Mouse (Mus musculus) kidney, embryonic 16.5 days (tissue): ENCODE measurements around the gene Lpcat1. TPM values are rescaled to one million over a fixed set of nuclear protein-coding genes. Genes with fewer than 3 reads are reported as not detected.
A peak's percentile ranks its signal among the peaks of the same experiment; 100 is the strongest.

Source experiments
- ATAC-seq: fragments of 200-750 bp; cut with Nextera tagmentation; 2 replicates; pipeline ENCODE4 v1.8.0; 2017; ENCODE audit warnings: moderate TSS enrichment; ENCODE audit not compliant: low FRiP score, low TSS enrichment
- H3K27ac ChIP-seq: fragments of 300-500 bp; sonication (generic); 2 replicates; pipeline ENCODE4 v1.5.1; 2014; ENCODE audit warnings: low read length
- H3K27me3 ChIP-seq: fragments of 300-500 bp; sonication (generic); 2 replicates; pipeline ENCODE4 v1.6.1; 2014; ENCODE audit warnings: low read length, control low read depth, mixed read lengths; ENCODE audit not compliant: insufficient read depth
- H3K36me3 ChIP-seq: fragments of 300-500 bp; sonication (generic); 2 replicates; pipeline ENCODE4 v1.6.1; 2014; ENCODE audit warnings: low read length, control low read depth, mixed read lengths; ENCODE audit not compliant: insufficient read depth
- H3K4me1 ChIP-seq: fragments of 300-500 bp; sonication (generic); 2 replicates; pipeline ENCODE4 v1.6.1; 2014; ENCODE audit warnings: low read length, control low read depth, mixed read lengths; ENCODE audit not compliant: insufficient read depth
- H3K4me2 ChIP-seq: fragments of 300-500 bp; sonication (generic); replicated peaks from 2 replicates; pipeline ENCODE4 v1.6.1; 2014; ENCODE audit warnings: low read depth, low read length
- H3K4me3 ChIP-seq: fragments of 300-500 bp; sonication (generic); 2 replicates; pipeline ENCODE4 v1.5.1; 2014; ENCODE audit warnings: mild to moderate bottlenecking, low read length
- H3K9ac ChIP-seq: fragments of 300-500 bp; sonication (generic); replicated peaks from 2 replicates; pipeline ENCODE4 v1.6.1; 2014; ENCODE audit warnings: low read length
- H3K9me3 ChIP-seq: fragments of 300-500 bp; sonication (generic); 2 replicates; pipeline ENCODE4 v1.6.1; 2016; ENCODE audit warnings: low read length, control low read depth
- WGBS: fragments of 180-500 bp; shearing (Covaris S2); extraction: QIAGEN DNeasy Blood & Tissue Kit; methylation state at CpG from one replicate; pipeline ENCODE4 v1.1.7; 2014; 5-methylcytosine and 5-hydroxymethylcytosine counted together
- polyA plus RNA-seq: library from polyadenylated mRNA; unstranded; fragments of >200 nt; fragmentation: Nextera tagmentation; extraction: Ambion mirVana; gene quantifications from 2 replicates; pipeline ENCODE4 v1.2.1, GENCODE M21; 2015

Gene Lpcat1
- polyA plus RNA-seq, 1 experiment from 2014 or later, result 31.1 TPM

DNA sequence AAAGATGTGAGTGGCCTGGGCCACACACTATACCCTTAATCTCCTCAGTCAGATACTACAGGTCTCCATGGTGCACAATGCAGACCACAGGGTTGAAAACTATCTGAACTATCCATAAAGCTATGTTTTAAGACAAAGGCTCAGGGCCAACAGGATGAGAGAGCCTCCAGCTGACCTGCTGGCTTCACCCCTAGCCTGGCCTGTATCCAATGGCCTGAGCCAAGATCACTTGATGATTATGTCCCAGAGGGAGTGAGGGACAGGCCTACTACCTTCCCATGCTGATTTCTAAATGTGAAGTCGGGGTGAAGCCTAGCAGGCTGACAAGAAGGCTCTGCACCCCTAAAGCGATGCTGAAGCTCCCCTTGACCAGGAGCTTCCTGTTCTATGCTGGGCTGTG, 21.9 kb upstream of the Lpcat1 start:
- Histone ChIP-seq H3K9me3 (no peaks in the 10 kb centered on the region), H3K27ac (no peak overlapping the region), H3K4me1 (peaks cover 7% of the 10 kb centered on the region; the same call in 1 of the 2 replicates), H3K27me3 (no peaks in the 10 kb centered on the region), H3K4me3 (no peak overlapping the region), H3K4me2 (no peak overlapping the region), H3K9ac (no peak overlapping the region), H3K36me3 (no peaks in the 10 kb centered on the region)
- 82% methylated on average over 2 of the region's 2 CpGs for WGBS
- no peak for ATAC-seq

DNA sequence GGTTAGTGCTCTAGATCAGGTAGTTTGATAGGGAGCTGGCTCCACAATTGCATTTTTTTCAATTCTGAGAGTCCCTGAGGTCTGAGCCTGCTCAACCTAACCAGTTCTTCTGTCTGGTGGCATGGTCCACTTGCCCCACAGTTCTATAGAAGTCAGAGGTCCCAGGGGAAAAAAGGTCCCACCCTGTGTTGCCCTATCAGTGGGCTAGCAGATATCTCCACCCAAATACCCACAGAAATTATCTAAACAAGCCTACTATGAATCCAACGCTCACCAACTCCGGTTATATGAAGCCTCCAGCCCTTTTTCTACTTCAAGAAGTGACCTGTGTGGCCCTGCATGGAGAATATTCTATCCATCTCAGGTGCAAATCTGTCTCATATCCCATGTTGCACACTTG, 20.9 kb upstream of the Lpcat1 start:
- Histone ChIP-seq H3K4me3 (no peak overlapping the region), H3K36me3 (no peaks in the 10 kb centered on the region), H3K4me1 (peaks cover 7% of the 10 kb centered on the region; the same call in 1 of the 2 replicates), H3K9me3 (no peaks in the 10 kb centered on the region), H3K4me2 (no peak overlapping the region), H3K9ac (no peak overlapping the region), H3K27ac (no peak overlapping the region), H3K27me3 (no peaks in the 10 kb centered on the region)
- WGBS, result 69% methylated on average over 2 of the region's 2 CpGs
- ATAC-seq, result peak; percentile 25

DNA sequence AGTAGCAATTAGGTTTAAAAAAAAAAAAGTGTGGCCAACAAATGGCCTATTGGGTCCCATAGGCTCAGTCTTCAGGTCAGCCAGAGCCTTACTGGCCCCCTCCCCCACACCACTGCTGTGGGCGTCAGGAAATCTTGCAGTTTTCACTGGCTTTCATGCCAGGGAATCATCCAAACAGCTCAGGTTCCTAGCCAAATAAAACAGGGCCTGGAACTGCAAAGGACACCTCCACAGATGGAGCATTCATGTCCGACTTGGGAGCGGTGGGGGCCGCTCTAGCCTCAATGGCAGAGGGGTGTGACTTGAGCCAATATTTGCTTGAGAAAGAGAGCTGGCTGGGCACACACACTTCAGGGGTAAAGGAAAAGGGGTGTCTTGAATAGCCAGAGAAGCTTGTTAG, 20.5 kb upstream of the Lpcat1 start:
- H3K9me3 ChIP-seq, result no peaks in the 10 kb centered on the region
- H3K4me2 ChIP-seq, result no peak overlapping the region
- H3K27me3 ChIP-seq, result no peaks in the 10 kb centered on the region
- 18% methylated on average over 4 of the region's 4 CpGs for WGBS
- H3K4me3 ChIP-seq, result no peak overlapping the region
- no peaks in the 10 kb centered on the region for H3K36me3 ChIP-seq
- ATAC-seq, result peak; percentile 82
- H3K27ac ChIP-seq, result 0 out of 2 replicates have a peak overlapping the region, but pooled peaks have one; percentile 13
- no peak overlapping the region for H3K9ac ChIP-seq
- peaks cover 7% of the 10 kb centered on the region; the same call in 1 of the 2 replicates for H3K4me1 ChIP-seq

DNA sequence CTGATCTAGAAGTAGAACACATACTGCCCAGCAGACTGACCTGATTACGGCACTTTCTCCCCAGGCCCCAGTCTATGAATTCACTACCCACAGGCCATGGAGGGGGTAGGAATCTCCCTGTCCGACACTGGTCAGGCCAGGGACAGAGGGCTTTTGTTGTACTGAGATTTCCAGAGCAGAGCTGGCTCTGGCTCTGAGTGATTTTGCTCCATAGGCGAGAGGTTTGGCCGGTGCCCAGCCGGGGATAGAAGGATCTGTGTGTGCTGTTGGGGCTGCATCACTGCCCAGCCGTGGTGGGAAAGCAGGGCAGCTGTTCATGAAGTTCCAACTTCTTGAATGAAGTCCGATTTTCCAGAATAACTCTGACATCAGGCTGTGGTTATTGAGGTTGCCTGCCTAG, 20.1 kb upstream of the Lpcat1 start:
- ATAC-seq, result peak; percentile 40
- H3K9me3 ChIP-seq, result no peaks in the 10 kb centered on the region

DNA sequence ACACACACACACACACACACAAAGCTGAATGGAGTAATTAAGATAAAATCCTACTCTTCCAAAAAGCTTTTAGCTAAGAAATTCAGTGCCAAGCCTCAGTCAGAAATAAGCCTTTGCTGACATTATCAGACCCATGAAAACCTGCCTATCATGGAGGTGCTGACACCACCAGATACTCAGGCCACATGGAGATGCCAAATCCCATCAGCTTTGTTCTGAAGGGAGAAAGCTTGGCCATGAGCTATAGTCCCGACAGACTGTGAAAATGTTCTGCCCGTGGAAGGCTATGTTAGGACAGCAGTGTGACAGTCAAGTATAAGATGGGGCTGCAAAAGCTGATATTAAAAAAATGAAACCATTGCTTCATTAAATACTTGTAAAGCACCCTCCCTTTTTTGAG, 19.5 kb upstream of the Lpcat1 start:
- Histone ChIP-seq H3K4me3 (no peak overlapping the region), H3K36me3 (no peaks in the 10 kb centered on the region), H3K27me3 (no peaks in the 10 kb centered on the region), H3K27ac (no peak overlapping the region), H3K9ac (no peak overlapping the region), H3K4me1 (peaks cover 7% of the 10 kb centered on the region; the same call in 1 of the 2 replicates), H3K9me3 (no peaks in the 10 kb centered on the region), H3K4me2 (no peak overlapping the region)
- WGBS, result 71% methylated on average over 2 of the region's 2 CpGs
- ATAC-seq, result no peak

More for the DNA sequence above, 20.1 kb upstream of the Lpcat1 start:
- Histone ChIP-seq H3K27me3 (no peaks in the 10 kb centered on the region), H3K27ac (0 out of 2 replicates have a peak overlapping the region, but pooled peaks have one; percentile 13), H3K36me3 (no peaks in the 10 kb centered on the region), H3K4me2 (no peak overlapping the region), H3K9ac (no peak overlapping the region), H3K4me1 (peaks cover 7% of the 10 kb centered on the region; the same call in 1 of the 2 replicates), H3K4me3 (no peak overlapping the region)
- 36% methylated on average over 7 of the region's 7 CpGs for WGBS

DNA sequence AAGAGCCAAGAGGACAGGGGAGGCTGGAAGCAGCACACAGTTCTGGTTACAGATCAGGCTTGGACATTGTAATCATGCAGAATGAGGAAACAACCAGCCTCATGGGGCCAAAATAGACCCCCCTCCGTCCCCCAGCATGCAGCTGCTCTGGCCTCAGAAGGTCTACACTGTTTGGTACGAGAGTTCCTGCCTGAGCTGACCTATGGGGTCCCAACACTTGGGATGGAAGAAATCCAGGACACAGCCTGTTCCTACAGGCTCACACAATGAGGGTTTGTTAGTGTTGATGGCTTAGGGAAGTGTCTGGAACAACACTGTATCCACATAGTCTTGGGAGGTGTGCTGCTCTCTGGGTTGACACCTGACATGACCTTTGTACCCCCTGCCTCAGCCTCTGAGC, 18.8 kb upstream of the Lpcat1 start:
- H3K36me3 ChIP-seq, result no peaks in the 10 kb centered on the region
- H3K4me3 ChIP-seq, result no peak overlapping the region
- no peak overlapping the region for H3K9ac ChIP-seq
- H3K27me3 ChIP-seq, result no peaks in the 10 kb centered on the region
- ATAC-seq, result no peak
- peaks cover 7% of the 10 kb centered on the region; the same call in 1 of the 2 replicates for H3K4me1 ChIP-seq
- WGBS, result 49% methylated on average over 2 of the region's 2 CpGs
- no peak overlapping the region for H3K4me2 ChIP-seq
- no peaks in the 10 kb centered on the region for H3K9me3 ChIP-seq
- H3K27ac ChIP-seq, result no peak overlapping the region

DNA sequence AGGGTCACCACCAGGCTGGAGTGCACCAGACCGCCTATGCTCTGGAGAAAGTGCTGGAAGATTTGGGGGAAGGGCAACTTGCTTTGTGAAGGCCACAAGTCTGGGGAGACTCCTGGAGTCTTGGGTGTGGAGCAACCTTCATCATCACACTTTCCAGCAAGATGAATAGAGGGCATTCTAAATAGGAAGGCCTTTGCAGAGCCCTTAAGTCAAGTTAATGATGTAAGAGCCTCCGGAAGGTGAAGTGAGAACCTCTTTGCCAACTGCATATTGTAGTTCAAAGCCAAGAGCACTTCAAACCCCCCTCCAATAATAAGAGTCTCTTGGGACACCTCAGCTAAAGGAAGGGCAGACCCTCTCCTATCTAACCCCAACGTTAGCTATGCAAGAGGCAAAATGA, 18.3 kb upstream of the Lpcat1 start:
- Histone ChIP-seq H3K27me3 (no peaks in the 10 kb centered on the region), H3K9me3 (no peaks in the 10 kb centered on the region), H3K4me1 (peaks cover 7% of the 10 kb centered on the region; the same call in 1 of the 2 replicates), H3K27ac (no peak overlapping the region), H3K9ac (no peak overlapping the region), H3K4me2 (no peak overlapping the region), H3K4me3 (no peak overlapping the region), H3K36me3 (no peaks in the 10 kb centered on the region)
- no peak for ATAC-seq
- WGBS, result 86% methylated on average over 3 of the region's 3 CpGs

DNA sequence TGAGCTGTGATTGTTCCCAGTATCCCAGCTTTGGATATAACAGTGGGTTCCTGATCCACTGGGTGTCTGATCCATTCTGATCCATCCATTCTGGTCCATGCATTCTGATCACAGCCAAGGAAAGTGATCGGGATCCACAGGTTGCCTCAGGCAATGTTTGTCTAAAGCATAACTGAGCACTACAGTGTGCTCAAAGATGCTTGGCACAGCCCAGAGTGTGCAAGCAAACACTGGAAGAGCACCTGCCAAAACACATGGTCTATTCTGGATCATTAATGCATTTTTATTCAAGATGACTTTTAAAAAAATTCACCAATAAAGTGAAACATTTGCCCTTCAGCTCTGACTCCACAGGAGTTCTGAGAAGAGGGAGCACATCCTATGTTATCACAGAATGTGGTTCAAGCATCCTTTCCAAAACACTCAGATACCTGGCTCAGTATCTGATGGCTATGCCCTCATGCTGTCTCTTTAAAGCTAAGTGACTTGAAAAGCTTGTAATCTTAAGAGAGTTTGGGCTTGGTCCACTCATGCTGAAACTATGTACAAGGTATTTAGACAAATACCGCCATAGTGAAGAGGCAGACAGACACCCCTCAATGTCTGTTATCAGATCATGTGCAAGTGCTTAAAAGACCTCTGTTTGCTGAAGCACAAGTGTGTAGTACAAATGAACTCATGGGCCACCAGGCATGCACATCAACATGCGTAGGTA, 13.3 kb upstream of the Lpcat1 start:
- WGBS, result 87% methylated on average over 3 of the region's 3 CpGs
- H3K4me2 ChIP-seq, result no peak overlapping the region
- no peak overlapping the region for H3K9ac ChIP-seq
- H3K9me3 ChIP-seq, result no peaks in the 10 kb centered on the region
- H3K36me3 ChIP-seq, result no peaks in the 10 kb centered on the region
- no peak for ATAC-seq
- no peak overlapping the region for H3K27ac ChIP-seq
- H3K4me3 ChIP-seq, result no peak overlapping the region
- no peaks in the 10 kb centered on the region for H3K4me1 ChIP-seq
- H3K27me3 ChIP-seq, result no peaks in the 10 kb centered on the region

DNA sequence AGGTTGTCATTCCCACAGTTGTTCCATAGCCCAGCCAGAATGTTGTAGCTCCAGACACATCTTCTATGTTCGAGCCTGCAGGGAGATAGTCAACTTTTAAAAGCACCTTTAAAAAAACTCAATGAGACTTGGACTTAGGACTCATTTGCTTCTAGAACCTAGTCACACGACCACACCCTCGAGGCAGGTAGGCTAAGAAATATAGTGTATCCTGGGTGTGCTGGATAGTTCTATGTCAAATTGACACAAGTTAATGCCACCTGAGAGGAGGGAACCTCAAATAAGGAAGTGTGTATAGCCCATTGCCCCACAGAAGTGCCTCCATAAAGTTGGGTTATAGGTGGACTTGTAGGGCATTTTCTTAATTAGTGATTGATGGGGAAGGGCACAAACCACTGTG, 11.7 kb upstream of the Lpcat1 start:
- Histone ChIP-seq H3K36me3 (no peaks in the 10 kb centered on the region), H3K4me2 (no peak overlapping the region), H3K9ac (no peak overlapping the region), H3K27me3 (no peaks in the 10 kb centered on the region), H3K4me1 (no peaks in the 10 kb centered on the region), H3K4me3 (no peak overlapping the region), H3K9me3 (no peaks in the 10 kb centered on the region), H3K27ac (no peak overlapping the region)
- no peak for ATAC-seq
- WGBS, result 80% methylated on average over 3 of the region's 3 CpGs

DNA sequence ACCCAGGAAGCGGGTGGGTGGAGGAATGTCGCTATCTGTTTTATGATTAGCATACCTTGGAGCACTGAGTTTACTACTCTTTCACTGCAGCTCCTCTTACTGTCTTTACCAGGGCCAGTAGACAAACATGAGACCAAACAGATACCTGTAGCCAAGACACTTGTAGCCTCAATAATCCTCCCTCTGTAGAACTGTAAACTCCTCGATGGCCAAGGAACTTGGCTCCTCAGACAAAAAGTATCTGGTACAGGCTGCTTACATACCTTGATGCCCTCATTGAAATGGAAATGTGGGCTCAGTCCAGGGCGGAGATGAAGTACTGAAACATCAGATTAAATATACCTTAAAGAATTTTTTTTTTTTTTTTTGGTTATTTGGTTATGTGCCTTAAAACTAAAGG, 9.7 kb upstream of the Lpcat1 start:
- no peaks in the 10 kb centered on the region for H3K36me3 ChIP-seq
- no peak overlapping the region for H3K9ac ChIP-seq
- no peak for ATAC-seq
- H3K4me1 ChIP-seq, result no peaks in the 10 kb centered on the region
- no peak overlapping the region for H3K4me3 ChIP-seq
- no peak overlapping the region for H3K27ac ChIP-seq
- 88% methylated on average over 3 of the region's 4 CpGs for WGBS
- no peaks in the 10 kb centered on the region for H3K27me3 ChIP-seq
- H3K4me2 ChIP-seq, result no peak overlapping the region
- H3K9me3 ChIP-seq, result no peaks in the 10 kb centered on the region
